Mouse (Mus musculus) lung, embryonic 14.5 days (tissue): ENCODE measurements around the gene Csn1s2a. TPM values are rescaled to one million over a fixed set of nuclear protein-coding genes. Genes with fewer than 3 reads are reported as not detected.

Source experiments
- ATAC-seq: fragments of 200-750 bp; cut with Nextera tagmentation; 2 replicates; pipeline ENCODE4 v1.8.0; 2017; ENCODE audit warnings: mild to moderate bottlenecking, moderate TSS enrichment, moderate library complexity; ENCODE audit not compliant: insufficient read depth
- DNase-seq: peaks from one replicate; pipeline ENCODE4 v3.0.0-alpha.2; 2015
- H3K27ac ChIP-seq: fragments of 300-500 bp; sonication (generic); 2 replicates; pipeline ENCODE4 v1.5.1; 2014; ENCODE audit warnings: low read depth, mild to moderate bottlenecking, moderate library complexity
- H3K27me3 ChIP-seq: fragments of 300-500 bp; sonication (generic); 2 replicates; pipeline ENCODE4 v1.6.1; 2014; ENCODE audit warnings: low read length, control low read depth; ENCODE audit not compliant: insufficient read depth
- H3K36me3 ChIP-seq: fragments of 300-500 bp; sonication (generic); 2 replicates; pipeline ENCODE4 v1.6.1; 2014; ENCODE audit warnings: control low read depth; ENCODE audit not compliant: insufficient read depth
- H3K4me1 ChIP-seq: fragments of 300-500 bp; sonication (generic); 2 replicates; pipeline ENCODE4 v1.6.1; 2014; ENCODE audit warnings: antibody characterized with exemption, control low read depth; ENCODE audit not compliant: insufficient read depth
- H3K4me2 ChIP-seq: fragments of 300-500 bp; sonication (generic); 2 replicates; pipeline ENCODE4 v1.6.1; 2014; ENCODE audit warnings: mild to moderate bottlenecking
- H3K4me3 ChIP-seq: fragments of 300-500 bp; sonication (generic); 2 replicates; pipeline ENCODE4 v1.5.1; 2014; ENCODE audit warnings: low read depth, low read length
- H3K9ac ChIP-seq: fragments of 300-500 bp; sonication (generic); 2 replicates; pipeline ENCODE4 v1.6.1; 2014
- H3K9me3 ChIP-seq: fragments of 300-500 bp; sonication (generic); 2 replicates; pipeline ENCODE4 v1.6.1; 2016; ENCODE audit warnings: low read depth, low read length, control low read depth
- CTCF ChIP-seq: IDR thresholded peaks from 2 replicates; pipeline ENCODE4 v1.5.1; 2016; ENCODE audit warnings: antibody characterized with exemption, low read depth
- WGBS: fragments of 180-500 bp; shearing (Covaris S2); extraction: QIAGEN DNeasy Blood & Tissue Kit; methylation state at CpG from one replicate; pipeline ENCODE4 v1.1.7; 2014; 5-methylcytosine and 5-hydroxymethylcytosine counted together
- polyA plus RNA-seq: library from polyadenylated mRNA; unstranded; fragments of >200 nt; fragmentation: Nextera tagmentation; extraction: Ambion mirVana; gene quantifications from 2 replicates; pipeline ENCODE4 v1.2.1, GENCODE M21; 2014

The Csn1s2a gene
- polyA plus RNA-seq, 1 experiment from 2014 or later: not detected

GRCm38 (mm10) chr5:87825386-87825785, 51.0 kb downstream of the Csn1s2a start, which contains the start of gene Prr27:
TSS of gene Prr27 (plus strand) at chr5:87825686.
- no peak within 1 kb of the TSS for H3K4me3 ChIP-seq
- no peak for TF ChIP-seq CTCF
- ATAC-seq: no peak
- no peak within 1 kb of the TSS for H3K9ac ChIP-seq
- no peak within 1 kb of the TSS for H3K4me2 ChIP-seq
- no peaks in the 10 kb centered on the region for H3K27me3 ChIP-seq
- H3K9me3 ChIP-seq: no peaks in the 10 kb centered on the region
- H3K4me1 ChIP-seq: no peaks in the 10 kb centered on the region
- WGBS: 73% methylated on average over 1 of the region's 1 CpGs
- DNase-seq: no peak
- H3K27ac ChIP-seq: no peak within 1 kb of the TSS
- H3K36me3 ChIP-seq: no peaks in the 10 kb centered on the region

Other genes with a start within 250 kb of the Csn1s2a start
- not detected in 2 replicates for gene Sult1b1, start 236.4 kb upstream of the Csn1s2a start, polyA plus RNA-seq
- gene Sult1d1, start 205.5 kb upstream of the Csn1s2a start, polyA plus RNA-seq: not detected in 2 replicates
- gene Sult1e1, start 183.0 kb upstream of the Csn1s2a start, polyA plus RNA-seq: not detected in 2 replicates
- gene Csn1s1, start 108.4 kb upstream of the Csn1s2a start, polyA plus RNA-seq: not detected in 2 replicates
- not detected in 2 replicates for gene Csn2, start 74.9 kb upstream of the Csn1s2a start, polyA plus RNA-seq
- gene Csn1s2b, start 33.5 kb downstream of the Csn1s2a start, polyA plus RNA-seq: not detected in 2 replicates
- gene Prr27, start 51.1 kb downstream of the Csn1s2a start, polyA plus RNA-seq: not detected in 2 replicates
- gene Odam, start 110.5 kb downstream of the Csn1s2a start, polyA plus RNA-seq: not detected in 2 replicates
- not detected in 2 replicates for gene Csn3, start 151.0 kb downstream of the Csn1s2a start, polyA plus RNA-seq
- not detected in 2 replicates for gene 2310003L06Rik, start 194.9 kb downstream of the Csn1s2a start, polyA plus RNA-seq
- gene Gm28434, start 194.9 kb downstream of the Csn1s2a start, polyA plus RNA-seq: not detected in 2 replicates
- not detected in 2 replicates for gene Cabs1, start 204.9 kb downstream of the Csn1s2a start, polyA plus RNA-seq
- gene Smr3a, start 228.0 kb downstream of the Csn1s2a start, polyA plus RNA-seq: not detected in 2 replicates